Mouse (Mus musculus): ENCODE results near the gene Amz1.

- TF ChIP-seq CTCF (IDR thresholded peaks at IDR 0.05; ENCODE audit: borderline replicate concordance, control insufficient read depth, extremely low read depth, insufficient read depth, low read length, poor library complexity) (no peak), POLR2A (IDR thresholded peaks at IDR 0.05; ENCODE audit: control insufficient read depth, extremely low read depth, insufficient read depth, low read length, poor library complexity) (no peak)
Observed at GRCm38 (mm10) chr5:140784288-140784687, 60.4 kb downstream of the Amz1 start.
